Mouse (Mus musculus) midbrain, embryonic 16.5 days (tissue): ENCODE measurements around the gene Ifit2. TPM values are rescaled to one million over a fixed set of nuclear protein-coding genes. Genes with fewer than 3 reads are reported as not detected.
"Not testable (repeated sequence)": the region's sequence is repeated elsewhere in the genome, so short reads cannot be mapped to it uniquely, and the experiment has no call there.

ENCODE experiments used
- ATAC-seq: fragments of 200-750 bp; cut with Nextera tagmentation; 2 replicates; pipeline ENCODE4 v1.8.0; 2017; ENCODE audit warnings: moderate TSS enrichment
- H3K27ac ChIP-seq: fragments of 300-500 bp; sonication (generic); 2 replicates; pipeline ENCODE4 v1.5.1; 2014; ENCODE audit warnings: mild to moderate bottlenecking, low read length, mixed read lengths
- H3K27me3 ChIP-seq: fragments of 300-500 bp; sonication (generic); 2 replicates; pipeline ENCODE4 v1.6.1; 2014; ENCODE audit warnings: low read depth, low read length, mixed read lengths; ENCODE audit not compliant: control insufficient read depth, insufficient read depth
- H3K36me3 ChIP-seq: fragments of 300-500 bp; sonication (generic); 2 replicates; pipeline ENCODE4 v1.6.1; 2014; ENCODE audit warnings: mild to moderate bottlenecking, low read length, moderate library complexity, mixed read lengths; ENCODE audit not compliant: control insufficient read depth, insufficient read depth
- H3K4me1 ChIP-seq: fragments of 300-500 bp; sonication (generic); 2 replicates; pipeline ENCODE4 v1.6.1; 2014; ENCODE audit warnings: mild to moderate bottlenecking, low read length, mixed read lengths; ENCODE audit not compliant: control insufficient read depth, insufficient read depth
- H3K4me2 ChIP-seq: fragments of 300-500 bp; sonication (generic); 2 replicates; pipeline ENCODE4 v1.6.1; 2014; ENCODE audit warnings: mild to moderate bottlenecking, low read length, mixed read lengths
- H3K4me3 ChIP-seq: fragments of 300-500 bp; sonication (generic); 2 replicates; pipeline ENCODE4 v1.5.1; 2014; ENCODE audit warnings: low read depth, mild to moderate bottlenecking, low read length, moderate library complexity, mixed read lengths
- H3K9ac ChIP-seq: fragments of 300-500 bp; sonication (generic); 2 replicates; pipeline ENCODE4 v1.6.1; 2014; ENCODE audit warnings: low read depth, low read length, mixed read lengths
- H3K9me3 ChIP-seq: fragments of 300-500 bp; sonication (generic); replicated peaks from 2 replicates; pipeline ENCODE4 v1.6.1; 2014; ENCODE audit warnings: mild to moderate bottlenecking, low read length, mixed read lengths; ENCODE audit not compliant: control insufficient read depth, poor library complexity, severe bottlenecking
- WGBS: fragments of 180-500 bp; shearing (Covaris S2); extraction: QIAGEN DNeasy Blood & Tissue Kit; methylation state at CpG from one replicate; pipeline ENCODE4 v1.1.7; 2014; 5-methylcytosine and 5-hydroxymethylcytosine counted together
- polyA plus RNA-seq: library from polyadenylated mRNA; unstranded; fragments of >200 nt; fragmentation: Nextera tagmentation; extraction: Ambion mirVana; gene quantifications from 2 replicates; pipeline ENCODE4 v1.2.1, GENCODE M21; 2015

Ifit2 gene
- polyA plus RNA-seq, 1 experiment from 2014 or later: 9.9 TPM

GRCm38 (mm10) chr19:34601888-34602287 is 51.4 kb downstream of the Ifit2 start, which contains the start of gene Ifit1bl1:
Gene Ifit1bl1 (minus strand): TSS chr19:34601956.
- not testable (repeated sequence) for H3K4me2 ChIP-seq, H3K4me3 ChIP-seq, H3K27me3 ChIP-seq, H3K4me1 ChIP-seq, H3K27ac ChIP-seq, H3K9ac ChIP-seq, ATAC-seq, H3K9me3 ChIP-seq, H3K36me3 ChIP-seq
- 46% methylated on average over 1 of the region's 1 CpGs for WGBS

- Histone ChIP-seq H3K36me3 (no peaks in the 10 kb centered on the region), H3K4me3 (no peak overlapping the region), H3K27me3 (no peaks in the 10 kb centered on the region), H3K9ac (no peak overlapping the region), H3K4me1 (no peaks in the 10 kb centered on the region), H3K9me3 (no peaks in the 10 kb centered on the region), H3K27ac (no peak overlapping the region), H3K4me2 (no peak overlapping the region)
- no peak for ATAC-seq
- WGBS: 91% methylated on average over 3 of the region's 3 CpGs
Observed at GRCm38 (mm10) chr19:34605472-34605871, 55.0 kb downstream of the Ifit2 start.

- not testable (repeated sequence) for H3K27ac ChIP-seq, H3K4me1 ChIP-seq, H3K4me3 ChIP-seq, H3K36me3 ChIP-seq, H3K9ac ChIP-seq, H3K4me2 ChIP-seq, H3K27me3 ChIP-seq, H3K9me3 ChIP-seq
- peak; percentile 42; the same call in 1 of the 2 replicates for ATAC-seq
- WGBS: 56% methylated on average over 4 of the region's 4 CpGs
Observed at GRCm38 (mm10) chr19:34607237-34608051, 57.0 kb downstream of the Ifit2 start, which contains the start of gene Ifit3b. Gene Ifit3b (plus strand): TSS chr19:34607970.

- not testable (repeated sequence) for H3K4me1 ChIP-seq, H3K4me2 ChIP-seq, ATAC-seq, H3K9me3 ChIP-seq, H3K4me3 ChIP-seq, H3K27ac ChIP-seq, H3K27me3 ChIP-seq, H3K36me3 ChIP-seq, H3K9ac ChIP-seq
- 77% methylated on average over 3 of the region's 3 CpGs for WGBS
Observed at GRCm38 (mm10) chr19:34610118-34610517, 59.6 kb downstream of the Ifit2 start.

- H3K4me3 ChIP-seq, H3K36me3 ChIP-seq, H3K27ac ChIP-seq, H3K4me1 ChIP-seq, ATAC-seq, H3K9me3 ChIP-seq, H3K4me2 ChIP-seq, H3K27me3 ChIP-seq, H3K9ac ChIP-seq: not testable (repeated sequence)
- WGBS: 88% methylated on average over 5 of the region's 11 CpGs
Observed at GRCm38 (mm10) chr19:34612243-34613001, 61.9 kb downstream of the Ifit2 start.

GRCm38 (mm10) chr19:34620871-34621270 is 70.4 kb downstream of the Ifit2 start:
- 95% methylated on average over 5 of the region's 5 CpGs for WGBS
- no peak overlapping the region for H3K27ac ChIP-seq
- no peak for ATAC-seq
- no peaks in the 10 kb centered on the region for H3K27me3 ChIP-seq
- no peak overlapping the region for H3K4me3 ChIP-seq
- H3K4me2 ChIP-seq: no peak overlapping the region
- no peaks in the 10 kb centered on the region for H3K4me1 ChIP-seq
- no peaks in the 10 kb centered on the region for H3K36me3 ChIP-seq
- H3K9ac ChIP-seq: no peak overlapping the region
- H3K9me3 ChIP-seq: no peaks in the 10 kb centered on the region

GRCm38 (mm10) chr19:34623781-34624180 is 73.3 kb downstream of the Ifit2 start:
- no peaks in the 10 kb centered on the region for H3K9me3 ChIP-seq
- no peak overlapping the region for H3K4me2 ChIP-seq
- no peaks in the 10 kb centered on the region for H3K36me3 ChIP-seq
- H3K9ac ChIP-seq: no peak overlapping the region
- H3K4me3 ChIP-seq: no peak overlapping the region
- no peak overlapping the region for H3K27ac ChIP-seq
- no peaks in the 10 kb centered on the region for H3K27me3 ChIP-seq
- ATAC-seq: no peak
- WGBS: 96% methylated on average over 6 of the region's 6 CpGs
- no peaks in the 10 kb centered on the region for H3K4me1 ChIP-seq

- Histone ChIP-seq H3K4me1 (no peaks in the 10 kb centered on the region), H3K36me3 (no peaks in the 10 kb centered on the region), H3K4me2 (no peak overlapping the region), H3K9me3 (no peaks in the 10 kb centered on the region), H3K27ac (no peak overlapping the region), H3K27me3 (no peaks in the 10 kb centered on the region), H3K4me3 (no peak overlapping the region), H3K9ac (no peak overlapping the region)
- 86% methylated on average over 4 of the region's 4 CpGs for WGBS
- no peak for ATAC-seq
Observed at GRCm38 (mm10) chr19:34624663-34625062, 74.2 kb downstream of the Ifit2 start.
